8 mouse cellular contexts compared by ENCODE assay signal in the genomic region with DNA sequence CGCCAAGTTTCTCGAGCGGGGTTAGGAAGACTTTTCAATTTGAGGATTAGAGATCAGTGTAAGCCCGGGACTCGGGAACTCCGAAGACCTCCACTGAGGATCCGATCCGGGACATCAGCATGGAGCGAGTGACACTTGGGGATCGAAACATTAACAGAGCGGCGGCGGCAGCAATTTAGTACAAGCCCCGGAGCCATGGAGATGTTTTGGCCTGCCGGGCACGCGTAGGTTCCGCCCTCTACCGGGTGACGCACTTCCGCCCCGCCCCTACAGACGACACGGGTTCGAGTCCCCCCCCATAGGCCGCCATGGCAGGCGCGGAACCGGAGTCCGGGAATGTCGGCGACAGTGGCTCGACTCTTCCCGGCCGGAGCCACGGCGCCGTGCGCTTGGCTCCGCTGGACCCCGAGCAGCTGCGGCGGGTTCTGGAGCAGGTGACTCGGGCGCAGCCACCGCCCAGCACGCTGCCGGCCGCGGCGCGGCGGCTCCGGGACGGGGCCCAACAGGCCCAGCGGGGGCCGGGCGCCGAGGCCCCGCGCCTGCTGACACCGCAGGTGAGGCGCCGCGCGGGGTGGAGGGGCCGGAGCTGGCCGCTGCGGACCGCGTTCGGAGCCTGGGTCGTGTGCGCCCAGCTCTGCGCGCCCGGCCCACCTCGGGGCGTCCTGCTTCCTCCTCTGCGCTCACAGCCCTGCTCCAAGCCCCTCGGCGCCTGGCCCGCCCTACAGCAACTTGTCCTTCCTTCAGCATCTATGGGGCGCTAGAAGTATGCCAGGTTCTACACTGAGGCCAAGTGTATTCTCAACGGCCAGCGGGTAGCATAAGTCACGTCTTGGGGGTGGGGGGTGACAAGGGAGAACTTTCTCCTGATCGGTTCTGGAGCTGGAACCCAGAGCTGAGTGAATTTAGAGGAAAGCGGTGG. TPM values are rescaled to one million over a fixed set of nuclear protein-coding genes. Genes with fewer than 3 reads are reported as not detected.
DNase-seq lines count a peak whose midpoint lies in the region; ATAC-seq and TF ChIP-seq lines count a peak whose summit lies in the region.

Gene Zfp839, plus strand, starts transcription at position 244 of the 919 bp plus-strand sequence.

- H3K9ac ChIP-seq in embryonic facial prominence, embryonic 13.5 days = peak within 1 kb of the TSS; percentile 93
- H3K9ac ChIP-seq in heart, adult 2 months (ENCODE audit: low read depth, low read length) = peak within 1 kb of the TSS; percentile 90
- H3K9ac ChIP-seq in limb, embryonic 13.5 days = peak within 1 kb of the TSS; percentile 93
- peak within 1 kb of the TSS; percentile 83 for H3K9ac ChIP-seq in midbrain, embryonic 15.5 days

- ATAC-seq in embryonic facial prominence, embryonic 13.5 days (ENCODE audit: insufficient number of reproducible peaks, insufficient read depth, low FRiP score, low TSS enrichment, low read depth) = peak; percentile 69
- peak; percentile 82 for ATAC-seq in limb, embryonic 13.5 days (ENCODE audit: low FRiP score, low read depth)
- peak; percentile 85 for ATAC-seq in midbrain, embryonic 15.5 days (replicated peaks)

- H3K4me3 ChIP-seq in embryonic facial prominence, embryonic 13.5 days = peak within 1 kb of the TSS; percentile 91
- H3K4me3 ChIP-seq in heart, adult 2 months = peak within 1 kb of the TSS; percentile 81
- H3K4me3 ChIP-seq in limb, embryonic 13.5 days = peak within 1 kb of the TSS; percentile 87
- H3K4me3 ChIP-seq in midbrain, embryonic 15.5 days = peak within 1 kb of the TSS; percentile 84
- peak within 1 kb of the TSS; percentile 85 for H3K4me3 ChIP-seq in spleen, adult 2 months (ENCODE audit: extremely low read depth, insufficient read depth, insufficient read length)

- TF ChIP-seq EP300 in heart, adult 2 months (IDR thresholded peaks at IDR 0.05; ENCODE audit: insufficient read depth, low read depth, low read length) = 0 out of 2 replicates have a peak, but pooled peaks have one; percentile 28

- peaks cover 27% of the 10 kb centered on the region for H3K4me1 ChIP-seq in embryonic facial prominence, embryonic 13.5 days
- H3K4me1 ChIP-seq in heart, adult 2 months (ENCODE audit: control insufficient read depth, insufficient read depth, low read length) = peaks cover 7% of the 10 kb centered on the region
- peaks cover 27% of the 10 kb centered on the region for H3K4me1 ChIP-seq in limb, embryonic 13.5 days
- H3K4me1 ChIP-seq in midbrain, embryonic 15.5 days = peaks cover 23% of the 10 kb centered on the region
- H3K4me1 ChIP-seq in spleen, adult 2 months (ENCODE audit: control insufficient read depth, insufficient read depth, insufficient read length) = peaks cover 14% of the 10 kb centered on the region; the same call in 1 of the 2 replicates

- peaks cover 13% of the 10 kb centered on the region for H3K27me3 ChIP-seq in embryonic facial prominence, embryonic 13.5 days
- H3K27me3 ChIP-seq in heart, adult 2 months (ENCODE audit: control insufficient read depth, insufficient read depth, low read length) = no peaks in the 10 kb centered on the region
- H3K27me3 ChIP-seq in limb, embryonic 13.5 days = peaks cover 26% of the 10 kb centered on the region
- peaks cover 15% of the 10 kb centered on the region for H3K27me3 ChIP-seq in midbrain, embryonic 15.5 days (replicated peaks)
- 0 out of 2 replicates have a peak, but pooled peaks cover 3% of the 10 kb centered on the region for H3K27me3 ChIP-seq in spleen, adult 2 months (ENCODE audit: control insufficient read depth, insufficient read depth, low read length)

- DNase-seq in 3134 (ENCODE audit: extremely low read depth, insufficient read length, low spot score) = peak; percentile 84
- DNase-seq in adrenal gland, postnatal 25 days = peak; percentile 90
- peak; percentile 90 to 93 for DNase-seq in heart, adult 2 months
- peak; percentile 79 to 88 for DNase-seq in kidney, adult 8-10 months
- DNase-seq in spleen, adult 2 months (ENCODE audit: low read depth in 1 of 2, low spot score in 2 of 2) = peak in 1 of 2 experiments; percentile 65

- WGBS in embryonic facial prominence, embryonic 13.5 days = under 1% methylated on average over 89 of the region's 89 CpGs
- WGBS in heart, adult 2 months = 1% methylated on average over 87 of the region's 89 CpGs
- under 1% methylated on average over 89 of the region's 89 CpGs for WGBS in limb, embryonic 13.5 days
- under 1% methylated on average over 87 of the region's 89 CpGs for WGBS in midbrain, embryonic 15.5 days
- WGBS in spleen, adult 2 months = under 1% methylated on average over 89 of the region's 89 CpGs

- TF ChIP-seq POLR2A in heart, adult 2 months (IDR thresholded peaks at IDR 0.05; ENCODE audit: insufficient read depth, low read depth, low read length) = peak; percentile 73
- TF ChIP-seq POLR2A in spleen, adult 2 months (IDR thresholded peaks at IDR 0.05; ENCODE audit: low read depth, low read length) = no peak; the same call in 1 of the 2 replicates

- no peaks in the 10 kb centered on the region for H3K79me2 ChIP-seq in heart, adult 2 months (replicated peaks; ENCODE audit: control insufficient read depth, insufficient read depth, low read length)

- no peak for TF ChIP-seq CTCF in heart, adult 2 months (IDR thresholded peaks at IDR 0.05)
- TF ChIP-seq CTCF in spleen, adult 2 months (IDR thresholded peaks at IDR 0.05; ENCODE audit: extremely low read depth, insufficient read depth, insufficient read length, insufficient replicate concordance) = no peak

- H3K4me2 ChIP-seq in embryonic facial prominence, embryonic 13.5 days = peak within 1 kb of the TSS; percentile 80
- H3K4me2 ChIP-seq in limb, embryonic 13.5 days (replicated peaks) = peak within 1 kb of the TSS; percentile 78
- H3K4me2 ChIP-seq in midbrain, embryonic 15.5 days = peak within 1 kb of the TSS; percentile 59

- intact Hi-C loops in heart, adult 2 months (cut with DNase I) = no loop called here

- no peaks in the 10 kb centered on the region for H3K9me3 ChIP-seq in embryonic facial prominence, embryonic 13.5 days
- no peaks in the 10 kb centered on the region for H3K9me3 ChIP-seq in limb, embryonic 13.5 days
- H3K9me3 ChIP-seq in midbrain, embryonic 15.5 days = no peaks in the 10 kb centered on the region

- H3K27ac ChIP-seq in embryonic facial prominence, embryonic 13.5 days = peak within 1 kb of the TSS; percentile 74
- peak within 1 kb of the TSS; percentile 85 for H3K27ac ChIP-seq in heart, adult 2 months
- H3K27ac ChIP-seq in limb, embryonic 13.5 days = peak within 1 kb of the TSS; percentile 73; the same call in 1 of the 2 replicates
- H3K27ac ChIP-seq in midbrain, embryonic 15.5 days = peak within 1 kb of the TSS; percentile 6
- H3K27ac ChIP-seq in spleen, adult 2 months (ENCODE audit: insufficient read depth, low read length) = peak within 1 kb of the TSS; percentile 69

- peaks cover 11% of the 10 kb centered on the region for H3K36me3 ChIP-seq in embryonic facial prominence, embryonic 13.5 days
- H3K36me3 ChIP-seq in heart, adult 2 months (ENCODE audit: control insufficient read depth, insufficient read depth, low read length) = no peaks in the 10 kb centered on the region
- peaks cover 6% of the 10 kb centered on the region for H3K36me3 ChIP-seq in limb, embryonic 13.5 days
- H3K36me3 ChIP-seq in midbrain, embryonic 15.5 days (replicated peaks) = no peaks in the 10 kb centered on the region
- no peaks in the 10 kb centered on the region for H3K36me3 ChIP-seq in spleen, adult 2 months (ENCODE audit: control insufficient read depth, insufficient read depth, low read length)

RNA-seq across cellular contexts. Expression of gene Zfp839, which starts in this region (rescaled TPM):
- total RNA-seq in adrenal gland, postnatal 25 days (2021) = 16.3 and 17.7 TPM in 2 replicates
- 7.7 and 8.7 TPM in 2 replicates for polyA plus RNA-seq in embryonic facial prominence, embryonic 13.5 days (2015; fragmentation: Nextera tagmentation; extraction: Ambion mirVana)
- 10 to 100 TPM in 1 of 2 experiments, 1 to 10 TPM in 1; 9.1 to 10.3 TPM for total RNA-seq in heart, adult 2 months (2021)
- 4.8 and 8.2 TPM in 2 replicates for polyA plus RNA-seq in heart, adult 2 months (2012; rRNA removed)
- 7.0 and 7.8 TPM in 2 replicates for polyA plus RNA-seq in limb, embryonic 13.5 days (2015; fragmentation: Nextera tagmentation; extraction: Ambion mirVana)
- polyA plus RNA-seq in midbrain, embryonic 15.5 days (2015; fragmentation: Nextera tagmentation; extraction: Ambion mirVana) = 3.9 and 4.4 TPM in 2 replicates
- 5.3 and 5.7 TPM in 2 replicates for polyA plus RNA-seq in spleen, adult 2 months (2012; rRNA removed)

Comparison
In these comparisons a context has a peak if more than half of its experiments do, and no peak if none do; other contexts are left out.
1. H3K27ac ChIP-seq: peak in every context shown above with its lines; median percentile 85 in heart, adult 2 months; 74 in embryonic facial prominence, embryonic 13.5 days; 73 in limb, embryonic 13.5 days; 69 in spleen, adult 2 months; 6 in midbrain, embryonic 15.5 days.